In the genomic region with DNA sequence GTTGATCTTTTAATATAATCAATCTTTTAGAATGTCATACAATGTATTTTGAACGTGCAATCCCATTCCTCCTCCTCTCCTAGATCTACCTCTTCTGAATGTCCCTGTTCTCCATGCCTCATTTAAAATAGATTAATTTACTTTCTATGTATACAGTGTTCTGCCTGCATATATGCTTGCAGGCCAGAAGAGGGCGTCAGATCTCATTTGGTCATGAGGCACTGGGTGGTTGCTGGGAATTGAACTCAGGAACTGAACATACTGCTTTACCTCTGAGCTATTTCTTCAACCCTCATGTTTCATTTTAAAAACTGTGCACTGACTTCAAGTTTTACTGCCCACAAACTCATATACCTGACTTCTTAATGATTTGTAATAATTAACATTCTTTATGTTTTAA, we compare ENCODE assay signal across 22 mouse cellular contexts. TPM values are rescaled to one million over a fixed set of nuclear protein-coding genes. Genes with fewer than 3 reads are reported as not detected.
A peak's percentile ranks its signal among the peaks of the same experiment; 100 is the strongest.
DNase-seq lines count a peak whose midpoint lies in the region; ATAC-seq and TF ChIP-seq lines count a peak whose summit lies in the region.
"Had no signal": no experiment of that assay in that cellular context is flagged by ENCODE, and none has a peak within 500 bp of the region (broad histone marks: within the 10 kb centered on the region; RNA-seq: fewer than 3 reads in every experiment).

No protein-coding gene starts in this region.

- no peaks in the 10 kb centered on the region for H3K36me3 ChIP-seq in intestine, postnatal 0 days (ENCODE audit: control insufficient read depth, insufficient read depth)
- H3K36me3 ChIP-seq in intestine, embryonic 16.5 days (ENCODE audit: control insufficient read depth, insufficient read depth, low read length) = no peaks in the 10 kb centered on the region
- no peaks in the 10 kb centered on the region for H3K36me3 ChIP-seq in midbrain, postnatal 0 days (ENCODE audit: insufficient read depth, low read length)
- no peaks in the 10 kb centered on the region for H3K36me3 ChIP-seq in midbrain, embryonic 10.5 days
- no peaks in the 10 kb centered on the region for H3K36me3 ChIP-seq in stomach, postnatal 0 days (ENCODE audit: control insufficient read depth, insufficient read depth, low read length)
- H3K36me3 ChIP-seq: lung, embryonic 15.5 days; stomach, embryonic 15.5 days had no signal

- TF ChIP-seq EP300 in stomach, postnatal 0 days (optimal IDR thresholded peaks at IDR 0.05) = no peak

- no peaks in the 10 kb centered on the region for H3K27me3 ChIP-seq in intestine, postnatal 0 days (replicated peaks; ENCODE audit: control insufficient read depth, insufficient read depth, low read length)
- no peaks in the 10 kb centered on the region for H3K27me3 ChIP-seq in intestine, embryonic 16.5 days (replicated peaks; ENCODE audit: control insufficient read depth, insufficient read depth, low read length)
- no peaks in the 10 kb centered on the region for H3K27me3 ChIP-seq in midbrain, postnatal 0 days (ENCODE audit: insufficient read depth, low read length)
- no peaks in the 10 kb centered on the region for H3K27me3 ChIP-seq in midbrain, embryonic 10.5 days (ENCODE audit: low read depth, poor library complexity, severe bottlenecking)
- H3K27me3 ChIP-seq in stomach, postnatal 0 days (ENCODE audit: control insufficient read depth, insufficient read depth, low read length) = no peaks in the 10 kb centered on the region
- H3K27me3 ChIP-seq in cerebellum, adult 2 months (ENCODE audit: control insufficient read depth, insufficient read depth, low read length) = no peaks in the 10 kb centered on the region
- H3K27me3 ChIP-seq: embryonic facial prominence, embryonic 13.5 days; lung, embryonic 15.5 days; megakaryocyte, embryonic 14.5 days; stomach, embryonic 15.5 days had no signal

- H3K9ac ChIP-seq in intestine, postnatal 0 days (ENCODE audit: low read depth, low read length) = no peak overlapping the region
- H3K9ac ChIP-seq in intestine, embryonic 16.5 days (ENCODE audit: low read depth, low read length) = no peak overlapping the region
- H3K9ac ChIP-seq in midbrain, postnatal 0 days (replicated peaks; ENCODE audit: low read length, poor library complexity, severe bottlenecking) = no peak overlapping the region
- H3K9ac ChIP-seq in stomach, postnatal 0 days (ENCODE audit: low read length) = no peak overlapping the region
- H3K9ac ChIP-seq: embryonic facial prominence, embryonic 13.5 days; lung, embryonic 15.5 days; stomach, embryonic 15.5 days had no signal

- H3K4me2 ChIP-seq in intestine, postnatal 0 days (replicated peaks; ENCODE audit: low read depth) = no peak overlapping the region
- H3K4me2 ChIP-seq in intestine, embryonic 16.5 days (ENCODE audit: low read depth, low read length) = no peak overlapping the region
- no peak overlapping the region for H3K4me2 ChIP-seq in midbrain, postnatal 0 days (ENCODE audit: low read depth, low read length, poor library complexity, severe bottlenecking)
- H3K4me2 ChIP-seq in stomach, postnatal 0 days (replicated peaks; ENCODE audit: low read depth) = no peak overlapping the region
- H3K4me2 ChIP-seq: embryonic facial prominence, embryonic 13.5 days; lung, embryonic 15.5 days; stomach, embryonic 15.5 days had no signal

- ATAC-seq in intestine, postnatal 0 days = no peak
- ATAC-seq in intestine, embryonic 16.5 days = no peak
- ATAC-seq in midbrain, postnatal 0 days (ENCODE audit: low FRiP score) = no peak
- no peak for ATAC-seq in stomach, postnatal 0 days (ENCODE audit: low FRiP score, low TSS enrichment)
- ATAC-seq: forebrain, embryonic 16.5 days had no signal

- TF ChIP-seq POLR2A in cerebellum, adult 2 months (IDR thresholded peaks at IDR 0.05; ENCODE audit: borderline replicate concordance, insufficient read depth, low read length) = no peak

- no peak for DNase-seq in midbrain, postnatal 0 days (ENCODE audit: low spot score)
- DNase-seq in midbrain, embryonic 10.5 days (ENCODE audit: low spot score) = no peak
- DNase-seq in R1 (ENCODE audit: low read depth, low spot score) = peak; percentile 45
- DNase-seq in stomach, postnatal 0 days (ENCODE audit: low spot score) = no peak
- no peak for DNase-seq in cerebellum, adult 2 months
- DNase-seq in adrenal gland, postnatal 10 days = no peak
- DNase-seq: cerebellum, adult 18-20 months; heart, adult 18-20 months; kidney, adult 11 months; kidney, postnatal 25 days; layer of hippocampus, adult 9-11 months; right cerebral cortex, adult 18-20 months; spleen, adult 18-20 months; thymus, postnatal 25 days had no signal

- no peak overlapping the region for H3K4me3 ChIP-seq in intestine, postnatal 0 days (ENCODE audit: low read depth, low read length)
- H3K4me3 ChIP-seq in intestine, embryonic 16.5 days (ENCODE audit: low read length) = no peak overlapping the region
- H3K4me3 ChIP-seq in midbrain, postnatal 0 days (ENCODE audit: low read depth, low read length) = no peak overlapping the region
- H3K4me3 ChIP-seq in midbrain, embryonic 10.5 days = no peak overlapping the region
- H3K4me3 ChIP-seq in stomach, postnatal 0 days (ENCODE audit: low read depth, low read length) = no peak overlapping the region
- no peak overlapping the region for H3K4me3 ChIP-seq in cerebellum, adult 2 months (replicated peaks; ENCODE audit: insufficient read depth, low read depth, low read length)
- H3K4me3 ChIP-seq: embryonic facial prominence, embryonic 13.5 days; lung, embryonic 15.5 days; megakaryocyte, embryonic 14.5 days; stomach, embryonic 15.5 days had no signal

- no peaks in the 10 kb centered on the region for H3K9me3 ChIP-seq in intestine, postnatal 0 days (ENCODE audit: control insufficient read depth)
- no peaks in the 10 kb centered on the region for H3K9me3 ChIP-seq in intestine, embryonic 16.5 days (ENCODE audit: control insufficient read depth, low read length)
- no peaks in the 10 kb centered on the region for H3K9me3 ChIP-seq in midbrain, postnatal 0 days (ENCODE audit: low read length)
- H3K9me3 ChIP-seq in midbrain, embryonic 10.5 days (replicated peaks) = no peaks in the 10 kb centered on the region
- no peaks in the 10 kb centered on the region for H3K9me3 ChIP-seq in stomach, postnatal 0 days (ENCODE audit: control insufficient read depth, low read length)
- H3K9me3 ChIP-seq: embryonic facial prominence, embryonic 13.5 days; lung, embryonic 15.5 days; megakaryocyte, embryonic 14.5 days; stomach, embryonic 15.5 days had no signal

- WGBS in intestine, postnatal 0 days = 41% methylated on average over 2 of the region's 2 CpGs
- 33% methylated on average over 2 of the region's 2 CpGs for WGBS in intestine, embryonic 16.5 days
- WGBS in midbrain, postnatal 0 days = 44% methylated on average over 2 of the region's 2 CpGs
- 33% methylated on average over 2 of the region's 2 CpGs for WGBS in midbrain, embryonic 10.5 days
- WGBS in stomach, postnatal 0 days = 28% methylated on average over 2 of the region's 2 CpGs
- 48% methylated on average over 2 of the region's 2 CpGs for WGBS in cerebellum, adult 2 months

- peak; percentile 20 for TF ChIP-seq CTCF in intestine, postnatal 0 days (IDR thresholded peaks at IDR 0.05; ENCODE audit: low read depth)
- 0 out of 2 replicates have a peak, but pooled peaks have one; percentile 20 for TF ChIP-seq CTCF in midbrain, postnatal 0 days (IDR thresholded peaks at IDR 0.05)
- TF ChIP-seq CTCF in stomach, postnatal 0 days (IDR thresholded peaks at IDR 0.05; ENCODE audit: low read depth) = peak; percentile 37
- TF ChIP-seq CTCF in cerebellum, adult 2 months (IDR thresholded peaks at IDR 0.05; ENCODE audit: borderline replicate concordance, insufficient read depth, low read depth, low read length) = no peak

- H3K27ac ChIP-seq in intestine, postnatal 0 days (ENCODE audit: low read depth, low read length) = no peak overlapping the region
- H3K27ac ChIP-seq in intestine, embryonic 16.5 days (ENCODE audit: low read length) = no peak overlapping the region
- H3K27ac ChIP-seq in midbrain, postnatal 0 days (ENCODE audit: low read depth, low read length) = no peak overlapping the region
- H3K27ac ChIP-seq in midbrain, embryonic 10.5 days (replicated peaks) = no peak overlapping the region
- no peak overlapping the region for H3K27ac ChIP-seq in stomach, postnatal 0 days (replicated peaks)
- no peak overlapping the region for H3K27ac ChIP-seq in cerebellum, adult 2 months (ENCODE audit: insufficient read depth, low read length)
- H3K27ac ChIP-seq: embryonic facial prominence, embryonic 13.5 days; lung, embryonic 15.5 days; stomach, embryonic 15.5 days had no signal

- H3K4me1 ChIP-seq in intestine, postnatal 0 days (replicated peaks; ENCODE audit: control insufficient read depth, insufficient read depth, low read length) = no peaks in the 10 kb centered on the region
- no peaks in the 10 kb centered on the region for H3K4me1 ChIP-seq in intestine, embryonic 16.5 days (ENCODE audit: control insufficient read depth, insufficient read depth, low read length)
- no peaks in the 10 kb centered on the region for H3K4me1 ChIP-seq in midbrain, postnatal 0 days (ENCODE audit: insufficient read depth, low read length)
- no peaks in the 10 kb centered on the region for H3K4me1 ChIP-seq in midbrain, embryonic 10.5 days
- H3K4me1 ChIP-seq in stomach, postnatal 0 days (replicated peaks; ENCODE audit: control insufficient read depth, insufficient read depth) = no peaks in the 10 kb centered on the region
- no peaks in the 10 kb centered on the region for H3K4me1 ChIP-seq in cerebellum, adult 2 months (ENCODE audit: control insufficient read depth, insufficient read depth, low read length)
- H3K4me1 ChIP-seq: embryonic facial prominence, embryonic 13.5 days; lung, embryonic 15.5 days; megakaryocyte, embryonic 14.5 days; stomach, embryonic 15.5 days had no signal

RNA-seq across cellular contexts. Expression of a gene that starts 56.4 kb away (rescaled TPM):
- 0.07 and 0.08 TPM in 2 replicates for polyA plus RNA-seq in intestine, postnatal 0 days (2015; fragmentation: Nextera tagmentation; extraction: Ambion mirVana)
- 0.05 and 0.06 TPM in 2 replicates for polyA plus RNA-seq in intestine, embryonic 16.5 days (2015; fragmentation: Nextera tagmentation; extraction: Ambion mirVana)
- 0.38 and 0.61 TPM in 2 replicates for total RNA-seq in midbrain, postnatal 0 days (2014; rRNA removed)
- polyA plus RNA-seq in midbrain, postnatal 0 days (2015; fragmentation: Nextera tagmentation; extraction: Ambion mirVana) = 0.10 and 0.27 TPM in 2 replicates
- polyA plus RNA-seq in midbrain, embryonic 10.5 days (2016; fragmentation: Nextera tagmentation; extraction: Ambion mirVana) = 0.04 and 0.20 TPM in 2 replicates
- polyA plus RNA-seq in stomach, postnatal 0 days (2015; fragmentation: Nextera tagmentation; extraction: Ambion mirVana) = 0.13 and 0.40 TPM in 2 replicates
- 0.55 and 0.59 TPM in 2 replicates for polyA plus RNA-seq in cerebellum, adult 2 months (2012; rRNA removed)
- total RNA-seq in adrenal gland, postnatal 10 days (2021) = 1 to 10 TPM in 1 of 2 experiments, under 1 TPM in 1; 0.30 to 1.1 TPM
- total RNA-seq: gastrocnemius, adult 8-10 months had no signal
